Mouse (Mus musculus) small intestine, adult 2 months (tissue): ENCODE measurements around the gene Pik3r2.

Experiments used
- CTCF ChIP-seq: fragments of 200-500 bp; IDR thresholded peaks from 2 replicates; pipeline ENCODE4 v1.5.1; 2012; ENCODE audit warnings: low read depth, mild to moderate bottlenecking, control low read depth, inconsistent platforms, low read length, moderate library complexity, mixed read lengths; ENCODE audit not compliant: insufficient replicate concordance, insufficient read length; ENCODE audit errors: extremely low read depth
- POLR2A ChIP-seq: fragments of 200-500 bp; IDR thresholded peaks from 2 replicates; pipeline ENCODE4 v1.6.1; 2012; ENCODE audit warnings: low read depth, mild to moderate bottlenecking, control low read depth, inconsistent platforms, low read length, moderate library complexity

DNA sequence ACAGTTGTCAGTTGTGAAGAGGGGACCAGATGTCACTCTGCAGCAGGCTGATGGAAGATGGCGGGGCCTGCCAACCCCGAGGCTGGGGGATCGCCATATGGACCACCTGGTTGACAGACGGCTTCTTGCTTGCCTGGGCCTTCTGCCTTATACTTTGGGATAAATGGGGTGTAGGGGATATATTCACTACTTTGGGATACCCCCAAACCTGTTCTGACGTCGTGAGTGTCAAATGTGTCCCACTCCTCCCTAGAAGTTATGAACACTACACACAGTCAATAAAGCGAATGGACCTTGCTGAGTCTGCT lies 18.3 kb downstream of the Pik3r2 start:
- TF ChIP-seq POLR2A (no peak), CTCF (no peak)
